Mouse (Mus musculus): ENCODE measurements around the gene Ildr1.

GRCm38 (mm10) chr16:36717481-36717880 is 23.7 kb downstream of the Ildr1 start:
- TF ChIP-seq CTCF (IDR thresholded peaks at IDR 0.05) (no peak), EP300 (IDR thresholded peaks at IDR 0.05) (no peak)
